8 mouse cellular contexts compared by ENCODE assay signal in the genomic region with DNA sequence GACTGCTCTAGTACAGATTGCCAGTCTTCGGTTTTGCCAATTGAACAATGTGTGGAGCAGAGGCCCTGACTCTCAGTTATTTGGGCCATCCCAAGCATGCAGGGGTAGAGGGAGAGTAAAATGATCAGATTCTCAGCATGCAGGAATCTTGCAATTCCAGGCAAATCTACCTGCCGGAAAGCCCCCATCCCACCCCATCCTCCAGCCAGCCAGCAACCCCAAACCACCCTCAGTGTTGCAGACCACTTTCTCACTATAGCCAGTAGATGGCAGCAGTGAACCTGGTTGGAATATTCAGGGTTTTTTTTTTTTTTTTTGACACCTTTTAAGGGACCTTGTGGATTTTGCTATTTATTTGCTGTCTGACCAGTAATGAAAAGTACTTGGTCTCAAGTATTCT. TPM values are rescaled to one million over a fixed set of nuclear protein-coding genes. Genes with fewer than 3 reads are reported as not detected.
DNase-seq lines count a peak whose midpoint lies in the region.

No protein-coding gene starts in this region.

- intact Hi-C loops in heart, postnatal 10 days (cut with DNase I): loop anchor here (1.0 kb wide), 1 partner anchor 176 kb away; no protein-coding TSS in a partner anchor
- intact Hi-C loops in heart, postnatal 25 days (cut with DNase I): loop anchor here (1.0 to 5.0 kb wide), 2 partner anchors 78 to 176 kb away; no protein-coding TSS in a partner anchor
- intact Hi-C loops in gastrocnemius, postnatal 36 days (cut with DNase I): loop anchor here (1.0 to 5.0 kb wide), 2 partner anchors 83 to 177 kb away; partner anchors contain the start of gene Dlgap4

- peak; percentile 31 to 45 for DNase-seq in heart, postnatal 10 days
- no peak for DNase-seq in heart, postnatal 25 days (ENCODE audit: low spot score)
- DNase-seq in 3T3-L1 (ENCODE audit: low read depth, low spot score) (peak; percentile 70), ES-CJ7 (ENCODE audit: low read depth, low spot score) (peak; percentile 38)
- DNase-seq in embryonic facial prominence, embryonic 10.5 days (ENCODE audit: low spot score): peak; percentile 21
- DNase-seq in retina, postnatal 1 day: peak; percentile 65
- no peak for DNase-seq in gastrocnemius, postnatal 36 days
- no peak for DNase-seq in layer of hippocampus, postnatal 25 days (ENCODE audit: extremely low spot score in 1 of 2, low spot score in 1 of 2)

- no peaks in the 10 kb centered on the region for H3K27me3 ChIP-seq in embryonic facial prominence, embryonic 10.5 days (replicated peaks; ENCODE audit: low read depth, poor library complexity, severe bottlenecking)

- WGBS in embryonic facial prominence, embryonic 10.5 days: 57% methylated on average over 2 of the region's 2 CpGs

- no peaks in the 10 kb centered on the region for H3K36me3 ChIP-seq in embryonic facial prominence, embryonic 10.5 days (replicated peaks)

- H3K27ac ChIP-seq in embryonic facial prominence, embryonic 10.5 days (replicated peaks): no peak overlapping the region

- peaks cover 5% of the 10 kb centered on the region; the same call in 1 of the 2 replicates for H3K4me1 ChIP-seq in embryonic facial prominence, embryonic 10.5 days

- H3K4me3 ChIP-seq in embryonic facial prominence, embryonic 10.5 days: no peak overlapping the region

- H3K9me3 ChIP-seq in embryonic facial prominence, embryonic 10.5 days: no peaks in the 10 kb centered on the region

RNA-seq across cellular contexts. Expression of gene Aar2, which starts 17.7 kb away (rescaled TPM):
- total RNA-seq in heart, postnatal 10 days (2021): 10 to 100 TPM; 19.7 to 22.7 TPM
- 10 to 100 TPM; 22.3 to 23.2 TPM for total RNA-seq in heart, postnatal 25 days (2021)
- 50.7 and 53.9 TPM in 2 replicates for polyA plus RNA-seq in embryonic facial prominence, embryonic 10.5 days (2016; fragmentation: Nextera tagmentation; extraction: Ambion mirVana)
- total RNA-seq in gastrocnemius, postnatal 36 days (2021): 10 to 100 TPM; 18.6 to 19.1 TPM
- total RNA-seq in layer of hippocampus, postnatal 25 days (2021): 10 to 100 TPM; 29.8 to 37.8 TPM

Comparison
In these comparisons a context has a peak if more than half of its experiments do, and no peak if none do; other contexts are left out.
1. DNase-seq: peak in heart, postnatal 10 days (2 of 2), 3T3-L1 (single experiment), ES-CJ7 (single experiment), embryonic facial prominence, embryonic 10.5 days (single experiment) and retina, postnatal 1 day (single experiment); none in heart, postnatal 25 days (single experiment), gastrocnemius, postnatal 36 days (0 of 2) and layer of hippocampus, postnatal 25 days (0 of 2).